Mouse (Mus musculus) liver, adult 2 months (tissue): Measurements from ENCODE around the gene Gchfr.

ENCODE experiments used
- CTCF ChIP-seq: fragments of 200-500 bp; IDR thresholded peaks from 2 replicates; pipeline ENCODE4 v1.5.1; 2011; ENCODE audit warnings: low read depth, low read length, control low read depth
- POLR2A ChIP-seq: fragments of 200-500 bp; IDR thresholded peaks from 2 replicates; pipeline ENCODE4 v1.6.1; 2011; ENCODE audit warnings: low read length, control low read depth; ENCODE audit not compliant: insufficient read depth; ENCODE audit errors: extremely low read depth

DNA sequence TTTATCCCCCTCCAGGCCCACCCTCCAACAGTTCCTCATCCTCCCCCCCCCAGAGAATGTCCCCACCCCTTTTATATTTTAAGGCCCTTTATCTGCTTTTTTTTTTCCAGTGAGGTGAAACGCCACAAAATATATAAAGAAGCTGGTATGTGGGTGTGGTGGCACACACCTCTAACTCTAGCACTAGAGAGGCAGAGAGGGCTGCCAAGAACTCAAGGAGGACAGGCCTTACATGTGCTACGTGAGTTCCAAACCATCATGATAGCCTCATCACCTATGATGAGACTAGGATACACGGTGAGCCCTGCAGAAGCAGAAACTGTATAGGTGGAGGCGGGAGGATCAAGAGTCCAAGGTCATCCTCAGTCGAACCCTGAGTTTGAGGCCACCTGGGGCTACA lies 23.4 kb downstream of the Gchfr start:
- TF ChIP-seq POLR2A (no peak), CTCF (no peak)
